Comparison of ENCODE assay signal across 7 mouse cellular contexts in the genomic region with DNA sequence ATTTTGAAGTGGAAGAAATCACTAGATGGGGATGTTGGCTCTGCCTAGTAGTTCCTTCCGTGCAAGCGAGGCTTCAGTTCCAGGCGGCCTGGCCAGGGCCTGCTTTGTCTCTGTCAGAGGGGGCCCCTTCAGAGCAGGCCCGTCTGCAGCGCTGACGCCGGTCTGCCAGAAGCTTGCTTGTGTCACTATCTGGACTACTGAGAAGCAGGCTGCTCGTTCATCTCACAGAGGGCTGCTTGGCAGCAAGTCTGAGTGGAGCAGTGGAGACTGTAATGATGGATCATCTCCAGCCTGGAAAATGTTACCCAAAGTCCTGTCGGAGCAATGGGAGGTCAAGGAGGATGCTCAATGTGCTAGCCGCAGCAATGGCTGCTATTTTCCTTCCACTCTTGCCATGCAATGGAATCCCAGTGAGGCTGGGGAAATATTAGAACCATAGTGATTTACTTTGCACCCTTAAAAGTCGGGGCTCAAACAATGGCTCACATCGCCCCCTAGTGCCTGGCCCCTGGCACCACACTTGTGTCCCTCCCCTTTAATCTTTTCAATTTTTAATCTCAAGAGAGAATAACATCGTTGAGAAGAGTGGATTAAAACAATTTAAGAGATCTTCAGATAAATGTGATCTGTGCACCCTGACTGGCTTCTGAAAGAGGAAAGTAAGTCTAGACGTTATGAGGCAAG. TPM values are rescaled to one million over a fixed set of nuclear protein-coding genes. Genes with fewer than 3 reads are reported as not detected.
DNase-seq lines count a peak whose midpoint lies in the region; ATAC-seq and TF ChIP-seq lines count a peak whose summit lies in the region.

No protein-coding gene starts in this region.

- H3K4me1 ChIP-seq in liver, adult 2 months (ENCODE audit: control insufficient read depth, insufficient read depth, low read length), result no peaks in the 10 kb centered on the region
- no peaks in the 10 kb centered on the region for H3K4me1 ChIP-seq in liver, embryonic 11.5 days (replicated peaks; ENCODE audit: control insufficient read depth, insufficient read depth, low read length)
- H3K4me1 ChIP-seq in limb, embryonic 10.5 days, result peaks cover 26% of the 10 kb centered on the region

- H3K79me2 ChIP-seq in liver, adult 2 months (ENCODE audit: control insufficient read depth, insufficient read depth, low read length), result no peaks in the 10 kb centered on the region

- no peak overlapping the region for H3K27ac ChIP-seq in liver, adult 2 months (replicated peaks; ENCODE audit: insufficient read depth, low read depth, low read length)
- no peak overlapping the region for H3K27ac ChIP-seq in liver, embryonic 11.5 days (ENCODE audit: low read depth, low read length)
- peak overlapping the region; percentile 68 for H3K27ac ChIP-seq in limb, embryonic 10.5 days

- no peak for ATAC-seq in liver, embryonic 11.5 days (replicated peaks; ENCODE audit: low FRiP score)

- no peaks in the 10 kb centered on the region for H3K9me3 ChIP-seq in liver, embryonic 11.5 days (ENCODE audit: control insufficient read depth, low read length)
- 0 out of 2 replicates have a peak, but pooled peaks cover 2% of the 10 kb centered on the region for H3K9me3 ChIP-seq in limb, embryonic 10.5 days (replicated peaks)

- no peak overlapping the region for H3K4me2 ChIP-seq in liver, embryonic 11.5 days

- DNase-seq in liver, adult 2 months (ENCODE audit: extremely low read depth, low read depth, low spot score), result peak; percentile 22
- DNase-seq in liver, embryonic 11.5 days (ENCODE audit: low spot score), result no peak
- peak; percentile 35 for DNase-seq in adrenal gland, postnatal 14 days
- peak; percentile 46 for DNase-seq in forelimb bud, embryonic 11.5 days (ENCODE audit: low read depth, low spot score)
- DNase-seq in limb, embryonic 10.5 days (ENCODE audit: low spot score), result peak; percentile 61
- peak; percentile 77 for DNase-seq in retina, embryonic 14.5 days (ENCODE audit: low spot score)
- DNase-seq in cerebellum, adult 9-11 months, result no peak

- H3K9ac ChIP-seq in liver, adult 2 months (ENCODE audit: low read depth, low read length), result no peak overlapping the region
- H3K9ac ChIP-seq in liver, embryonic 11.5 days (ENCODE audit: low read depth, low read length), result no peak overlapping the region

- TF ChIP-seq CTCF in liver, adult 2 months (IDR thresholded peaks at IDR 0.05; ENCODE audit: low read depth, low read length), result peak; percentile 90

- H3K4me3 ChIP-seq in liver, adult 2 months (ENCODE audit: insufficient read depth, low read depth, low read length), result no peak overlapping the region
- no peak overlapping the region for H3K4me3 ChIP-seq in liver, embryonic 11.5 days (ENCODE audit: low read depth, low read length)
- H3K4me3 ChIP-seq in limb, embryonic 10.5 days, result no peak overlapping the region; the same call in 1 of the 2 replicates

- 64% methylated on average over 14 of the region's 14 CpGs for WGBS in liver, adult 2 months
- 52% methylated on average over 14 of the region's 14 CpGs for WGBS in liver, embryonic 11.5 days
- 58% methylated on average over 14 of the region's 14 CpGs for WGBS in limb, embryonic 10.5 days

- H3K36me3 ChIP-seq in liver, adult 2 months (ENCODE audit: control insufficient read depth, insufficient read depth, low read length), result no peaks in the 10 kb centered on the region
- H3K36me3 ChIP-seq in liver, embryonic 11.5 days (ENCODE audit: control insufficient read depth, insufficient read depth, low read length), result no peaks in the 10 kb centered on the region
- no peaks in the 10 kb centered on the region for H3K36me3 ChIP-seq in limb, embryonic 10.5 days

- no peak for TF ChIP-seq POLR2A in liver, adult 2 months (IDR thresholded peaks at IDR 0.05; ENCODE audit: extremely low read depth, insufficient read depth, low read length)

- no peaks in the 10 kb centered on the region for H3K27me3 ChIP-seq in liver, adult 2 months (ENCODE audit: control insufficient read depth, insufficient read depth, low read length)
- 0 out of 2 replicates have a peak, but pooled peaks cover 3% of the 10 kb centered on the region for H3K27me3 ChIP-seq in liver, embryonic 11.5 days (replicated peaks; ENCODE audit: control insufficient read depth, insufficient read depth, low read length)
- no peaks in the 10 kb centered on the region for H3K27me3 ChIP-seq in limb, embryonic 10.5 days (ENCODE audit: low read depth, poor library complexity, severe bottlenecking)

RNA-seq across cellular contexts. Expression of a gene that starts 26.0 kb away (rescaled TPM):
- total RNA-seq in liver, adult 2 months (2014; rRNA removed), result 2.6 and 2.8 TPM in 2 replicates
- polyA plus RNA-seq in liver, adult 2 months (2012; rRNA removed), result 1.2 and 1.3 TPM in 2 replicates
- polyA plus RNA-seq in liver, embryonic 11.5 days (2014; fragmentation: Nextera tagmentation; extraction: Ambion mirVana), result 4.1 and 4.5 TPM in 2 replicates
- total RNA-seq in adrenal gland, postnatal 14 days (2021), result 14.0 and 16.2 TPM in 2 replicates
- 7.3 and 9.7 TPM in 2 replicates for polyA plus RNA-seq in limb, embryonic 10.5 days (2016; fragmentation: Nextera tagmentation; extraction: Ambion mirVana)

RNA-seq across cellular contexts. Expression of a gene that starts 40.2 kb away (rescaled TPM):
- total RNA-seq in liver, adult 2 months (2014; rRNA removed), result 252 and 339 TPM in 2 replicates
- polyA plus RNA-seq in liver, adult 2 months (2012; rRNA removed), result 179 and 226 TPM in 2 replicates
- 0.32 TPM in 1 of 2 replicates, not detected in the other for polyA plus RNA-seq in liver, embryonic 11.5 days (2014; fragmentation: Nextera tagmentation; extraction: Ambion mirVana)
- 3.9 and 81.6 TPM in 2 replicates for total RNA-seq in adrenal gland, postnatal 14 days (2021)
- not detected in 2 replicates for polyA plus RNA-seq in limb, embryonic 10.5 days (2016; fragmentation: Nextera tagmentation; extraction: Ambion mirVana)

Comparison
In these comparisons a context has a peak if more than half of its experiments do, and no peak if none do; other contexts are left out.
1. DNase-seq: peak in liver, adult 2 months (single experiment), adrenal gland, postnatal 14 days (single experiment), forelimb bud, embryonic 11.5 days (single experiment), limb, embryonic 10.5 days (single experiment) and retina, embryonic 14.5 days (single experiment); none in liver, embryonic 11.5 days (single experiment) and cerebellum, adult 9-11 months (single experiment).
2. RNA of a gene that starts 40.2 kb away (polyA plus RNA-seq): 179 to 226 TPM in liver, adult 2 months; 0.32 TPM in liver, embryonic 11.5 days and not detected in limb, embryonic 10.5 days; every median in the first group is over 100 times any median in the second.